ENCODE assay signal across 9 mouse cellular contexts in genomic region chr10:25331321-25332049, GRCm38 (mm10). TPM values are rescaled to one million over a fixed set of nuclear protein-coding genes. Genes with fewer than 3 reads are reported as not detected.
A peak's percentile ranks its signal among the peaks of the same experiment; 100 is the strongest.
DNase-seq lines count a peak whose midpoint lies in the region; ATAC-seq and TF ChIP-seq lines count a peak whose summit lies in the region.
"Had no signal": no experiment of that assay in that cellular context is flagged by ENCODE, and none has a peak within 500 bp of the region (broad histone marks: within the 10 kb centered on the region; RNA-seq: fewer than 3 reads in every experiment).

No protein-coding gene starts in this region.

- ATAC-seq in hindbrain, embryonic 15.5 days (ENCODE audit: low FRiP score, low read depth) = no peak
- ATAC-seq in hindbrain, embryonic 13.5 days (ENCODE audit: low FRiP score) = no peak
- ATAC-seq in lung, postnatal 0 days = peak; percentile 96

- H3K4me3 ChIP-seq in hindbrain, embryonic 15.5 days = no peak overlapping the region
- H3K4me3 ChIP-seq in hindbrain, embryonic 13.5 days = no peak overlapping the region
- no peak overlapping the region for H3K4me3 ChIP-seq in lung, postnatal 0 days (ENCODE audit: low read depth, low read length)
- H3K4me3 ChIP-seq in cerebellum, adult 2 months (replicated peaks; ENCODE audit: insufficient read depth, low read depth, low read length) = no peak overlapping the region
- H3K4me3 ChIP-seq: erythroblast, embryonic 14.5 days had no signal

- no peaks in the 10 kb centered on the region for H3K4me1 ChIP-seq in hindbrain, embryonic 15.5 days (replicated peaks)
- no peaks in the 10 kb centered on the region for H3K4me1 ChIP-seq in hindbrain, embryonic 13.5 days (replicated peaks)
- no peaks in the 10 kb centered on the region for H3K4me1 ChIP-seq in lung, postnatal 0 days (ENCODE audit: insufficient read depth, low read depth, low read length)
- no peaks in the 10 kb centered on the region for H3K4me1 ChIP-seq in cerebellum, adult 2 months (ENCODE audit: control insufficient read depth, insufficient read depth, low read length)

- H3K4me2 ChIP-seq in hindbrain, embryonic 15.5 days = no peak overlapping the region
- no peak overlapping the region for H3K4me2 ChIP-seq in hindbrain, embryonic 13.5 days
- H3K4me2 ChIP-seq in lung, postnatal 0 days (replicated peaks; ENCODE audit: low read depth, low read length) = no peak overlapping the region

- TF ChIP-seq POLR2A in cerebellum, adult 2 months (IDR thresholded peaks at IDR 0.05; ENCODE audit: borderline replicate concordance, insufficient read depth, low read length) = no peak

- 0 out of 2 replicates have a peak overlapping the region, but pooled peaks have one; percentile 3 for H3K27ac ChIP-seq in hindbrain, embryonic 15.5 days (replicated peaks)
- H3K27ac ChIP-seq in hindbrain, embryonic 13.5 days = no peak overlapping the region
- H3K27ac ChIP-seq in lung, postnatal 0 days (ENCODE audit: low read length) = peak overlapping the region; percentile 32; the same call in 1 of the 2 replicates
- H3K27ac ChIP-seq in cerebellum, adult 2 months (ENCODE audit: insufficient read depth, low read length) = no peak overlapping the region

- no peaks in the 10 kb centered on the region for H3K9me3 ChIP-seq in hindbrain, embryonic 15.5 days
- no peaks in the 10 kb centered on the region for H3K9me3 ChIP-seq in hindbrain, embryonic 13.5 days
- H3K9me3 ChIP-seq in lung, postnatal 0 days (ENCODE audit: low read length) = no peaks in the 10 kb centered on the region

- no peaks in the 10 kb centered on the region for H3K36me3 ChIP-seq in hindbrain, embryonic 15.5 days
- no peaks in the 10 kb centered on the region for H3K36me3 ChIP-seq in hindbrain, embryonic 13.5 days
- no peaks in the 10 kb centered on the region for H3K36me3 ChIP-seq in lung, postnatal 0 days (ENCODE audit: insufficient read depth, low read length)

- DNase-seq in 3134 (ENCODE audit: extremely low read depth, insufficient read length, low spot score) = peak; percentile 24
- peak; percentile 51 for DNase-seq in brain, adult 2 months (ENCODE audit: low read depth, low spot score)
- peak; percentile 85 for DNase-seq in lung, postnatal 0 days (ENCODE audit: low spot score)
- no peak for DNase-seq in cerebellum, adult 2 months
- DNase-seq in layer of hippocampus, postnatal 25 days (ENCODE audit: extremely low spot score in 1 of 2, low spot score in 1 of 2) = no peak
- no peak for DNase-seq in layer of hippocampus, adult 9-10 months (ENCODE audit: low spot score)

- no peaks in the 10 kb centered on the region for H3K27me3 ChIP-seq in hindbrain, embryonic 15.5 days
- no peaks in the 10 kb centered on the region for H3K27me3 ChIP-seq in hindbrain, embryonic 13.5 days
- H3K27me3 ChIP-seq in lung, postnatal 0 days (replicated peaks; ENCODE audit: insufficient read depth, low read length) = no peaks in the 10 kb centered on the region
- no peaks in the 10 kb centered on the region for H3K27me3 ChIP-seq in cerebellum, adult 2 months (ENCODE audit: control insufficient read depth, insufficient read depth, low read length)

- 54% methylated on average over 9 of the region's 9 CpGs for WGBS in hindbrain, embryonic 15.5 days
- WGBS in hindbrain, embryonic 13.5 days = 58% methylated on average over 9 of the region's 9 CpGs
- WGBS in lung, postnatal 0 days = 45% methylated on average over 9 of the region's 9 CpGs
- WGBS in cerebellum, adult 2 months = 36% methylated on average over 9 of the region's 9 CpGs

- no peak overlapping the region for H3K9ac ChIP-seq in hindbrain, embryonic 15.5 days
- H3K9ac ChIP-seq in hindbrain, embryonic 13.5 days = no peak overlapping the region
- no peak overlapping the region for H3K9ac ChIP-seq in lung, postnatal 0 days (replicated peaks; ENCODE audit: low read depth)

- peak; percentile 76 for TF ChIP-seq EP300 in lung, postnatal 0 days (IDR thresholded peaks at IDR 0.05)

- TF ChIP-seq CTCF in lung, postnatal 0 days (IDR thresholded peaks at IDR 0.05) = no peak
- no peak for TF ChIP-seq CTCF in cerebellum, adult 2 months (IDR thresholded peaks at IDR 0.05; ENCODE audit: borderline replicate concordance, insufficient read depth, low read depth, low read length)

RNA-seq across cellular contexts. Expression of gene Akap7, which starts 23.8 kb away (rescaled TPM):
- polyA plus RNA-seq in hindbrain, embryonic 15.5 days (2015; fragmentation: Nextera tagmentation; extraction: Ambion mirVana) = 51.6 and 57.7 TPM in 2 replicates
- polyA plus RNA-seq in hindbrain, embryonic 13.5 days (2015; fragmentation: Nextera tagmentation; extraction: Ambion mirVana) = 28.1 and 31.5 TPM in 2 replicates
- 46.3 and 52.1 TPM in 2 replicates for polyA plus RNA-seq in lung, postnatal 0 days (2015; fragmentation: Nextera tagmentation; extraction: Ambion mirVana)
- 91.9 and 98.7 TPM in 2 replicates for polyA plus RNA-seq in cerebellum, adult 2 months (2012; rRNA removed)
- total RNA-seq in layer of hippocampus, postnatal 25 days (2021) = 10 to 100 TPM; 46.3 to 51.7 TPM

RNA-seq across cellular contexts. Expression of gene Epb41l2, which starts 28.1 kb away (rescaled TPM):
- polyA plus RNA-seq in hindbrain, embryonic 15.5 days (2015; fragmentation: Nextera tagmentation; extraction: Ambion mirVana) = 27.4 and 30.5 TPM in 2 replicates
- polyA plus RNA-seq in hindbrain, embryonic 13.5 days (2015; fragmentation: Nextera tagmentation; extraction: Ambion mirVana) = 23.7 and 24.9 TPM in 2 replicates
- 48.2 and 54.2 TPM in 2 replicates for polyA plus RNA-seq in lung, postnatal 0 days (2015; fragmentation: Nextera tagmentation; extraction: Ambion mirVana)
- polyA plus RNA-seq in cerebellum, adult 2 months (2012; rRNA removed) = 42.3 and 46.5 TPM in 2 replicates
- total RNA-seq in layer of hippocampus, postnatal 25 days (2021) = 100 to 1,000 TPM in 1 of 2 experiments, 10 to 100 TPM in 1; 89.8 to 118 TPM

Comparison
In these comparisons a context has a peak if more than half of its experiments do, and no peak if none do; other contexts are left out.
1. H3K27ac ChIP-seq: peak in hindbrain, embryonic 15.5 days (single experiment) and lung, postnatal 0 days (single experiment); none in hindbrain, embryonic 13.5 days (single experiment) and cerebellum, adult 2 months (single experiment).
2. DNase-seq: peak in 3134 (single experiment), brain, adult 2 months (single experiment) and lung, postnatal 0 days (single experiment); none in cerebellum, adult 2 months (0 of 2), layer of hippocampus, postnatal 25 days (0 of 2) and layer of hippocampus, adult 9-10 months (single experiment).